Mouse (Mus musculus): ENCODE data around the gene Iqgap2. TPM values are rescaled to one million over a fixed set of nuclear protein-coding genes. Genes with fewer than 3 reads are reported as not detected.

Gene Iqgap2
- total and polyA plus RNA-seq, 3 experiments = 0.61 to 2.5 (median 2.2) TPM

DNA sequence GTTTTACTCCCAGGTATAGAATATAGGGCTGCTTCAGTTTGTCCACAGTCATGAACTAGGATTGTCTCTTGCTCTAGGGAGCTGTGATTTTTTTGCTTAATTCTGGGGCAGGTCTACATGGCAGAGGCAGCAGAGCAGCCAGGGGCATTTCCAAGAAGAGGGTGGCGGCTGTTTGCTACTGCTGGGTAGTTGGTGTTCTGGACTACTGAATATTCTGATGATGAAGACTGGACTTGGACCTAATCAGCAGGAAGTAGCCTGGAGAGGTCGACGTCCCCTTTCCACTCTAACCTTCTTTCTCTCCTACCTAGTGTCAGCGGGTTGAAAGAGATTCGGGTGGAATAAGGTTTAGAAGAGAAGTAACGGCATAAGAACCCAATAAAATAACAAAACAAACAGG lies 9.7 kb downstream of the Iqgap2 start:
- no peaks in the 10 kb centered on the region; the same call in 1 of the 2 replicates for H3K4me1 ChIP-seq (ENCODE audit: control insufficient read depth, insufficient read depth, low read length)
- 81% methylated on average over 6 of the region's 6 CpGs for WGBS
- no peak overlapping the region for H3K9ac ChIP-seq (ENCODE audit: low read depth, low read length)
- H3K79me2 ChIP-seq (replicated peaks; ENCODE audit: control insufficient read depth, insufficient read depth, low read length) = no peaks in the 10 kb centered on the region
- H3K27ac ChIP-seq = no peak overlapping the region
- intact Hi-C loops (cut with DNase I) = no loop called here
- H3K27me3 ChIP-seq (ENCODE audit: control insufficient read depth, insufficient read depth, low read length) = no peaks in the 10 kb centered on the region
- H3K36me3 ChIP-seq (ENCODE audit: control insufficient read depth, insufficient read depth, low read length) = no peaks in the 10 kb centered on the region
- TF ChIP-seq CTCF (IDR thresholded peaks at IDR 0.05) = no peak
- TF ChIP-seq POLR2A (IDR thresholded peaks at IDR 0.05; ENCODE audit: insufficient read depth, low read depth, low read length) = no peak
- no peak overlapping the region for H3K4me3 ChIP-seq
- no peak for DNase-seq

DNA sequence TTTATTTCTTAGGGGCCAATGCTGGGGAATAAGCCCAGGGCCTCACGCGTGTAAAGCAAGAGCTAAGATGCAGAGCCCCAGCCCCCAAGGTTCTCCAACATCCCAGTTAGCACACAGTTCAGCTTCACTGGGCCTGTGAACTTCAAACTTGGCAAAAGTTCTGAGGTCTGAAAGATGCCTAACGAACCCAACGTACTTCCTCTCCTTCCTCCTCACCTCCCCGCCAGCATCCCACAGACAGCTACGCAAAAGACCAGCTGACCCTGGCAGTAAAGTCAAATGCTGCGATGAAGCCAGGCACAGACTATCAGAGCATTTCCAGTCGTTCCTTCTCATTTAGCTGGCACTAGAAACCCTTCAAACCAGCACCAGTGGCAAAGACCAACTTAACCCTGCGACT lies 10.3 kb downstream of the Iqgap2 start:
- Histone ChIP-seq H3K4me1 (ENCODE audit: control insufficient read depth, insufficient read depth, low read length) (no peaks in the 10 kb centered on the region; the same call in 1 of the 2 replicates), H3K36me3 (ENCODE audit: control insufficient read depth, insufficient read depth, low read length) (no peaks in the 10 kb centered on the region), H3K27ac (no peak overlapping the region), H3K27me3 (ENCODE audit: control insufficient read depth, insufficient read depth, low read length) (no peaks in the 10 kb centered on the region), H3K9ac (ENCODE audit: low read depth, low read length) (no peak overlapping the region), H3K4me3 (no peak overlapping the region), H3K79me2 (replicated peaks; ENCODE audit: control insufficient read depth, insufficient read depth, low read length) (no peaks in the 10 kb centered on the region)
- intact Hi-C loops (cut with DNase I) = no loop called here
- 84% methylated on average over 9 of the region's 9 CpGs for WGBS
- no peak for DNase-seq
- TF ChIP-seq CTCF (IDR thresholded peaks at IDR 0.05) (no peak), EP300 (IDR thresholded peaks at IDR 0.05; ENCODE audit: insufficient read depth, low read depth, low read length) (no peak), POLR2A (IDR thresholded peaks at IDR 0.05; ENCODE audit: insufficient read depth, low read depth, low read length) (no peak)

DNA sequence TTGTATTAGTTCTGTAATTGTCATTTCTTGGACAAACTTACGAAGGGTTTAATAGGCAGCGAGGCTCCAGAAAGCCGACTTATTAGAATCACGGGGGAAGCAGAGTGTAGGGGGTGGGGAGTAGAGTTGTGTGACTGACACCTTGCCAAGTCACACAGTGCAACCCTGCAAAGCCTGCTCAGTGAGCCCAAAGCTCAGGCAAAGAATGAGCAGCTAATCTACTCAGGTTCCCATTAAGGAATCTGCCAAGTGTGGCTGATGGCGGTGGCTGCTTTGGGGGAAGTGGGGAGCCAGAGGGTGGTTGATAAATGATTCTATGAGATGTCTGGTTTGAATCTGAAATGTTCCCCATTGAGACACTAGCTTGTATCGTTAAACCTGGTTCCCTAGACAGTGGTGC lies 11.1 kb downstream of the Iqgap2 start:
- H3K27me3 ChIP-seq (ENCODE audit: control insufficient read depth, insufficient read depth, low read length) = no peaks in the 10 kb centered on the region
- no peaks in the 10 kb centered on the region for H3K36me3 ChIP-seq (ENCODE audit: control insufficient read depth, insufficient read depth, low read length)
- TF ChIP-seq POLR2A (IDR thresholded peaks at IDR 0.05; ENCODE audit: insufficient read depth, low read depth, low read length) (no peak), EP300 (IDR thresholded peaks at IDR 0.05; ENCODE audit: insufficient read depth, low read depth, low read length) (no peak), CTCF (IDR thresholded peaks at IDR 0.05) (no peak)
- no peak overlapping the region for H3K4me3 ChIP-seq
- no peaks in the 10 kb centered on the region for H3K79me2 ChIP-seq (replicated peaks; ENCODE audit: control insufficient read depth, insufficient read depth, low read length)
- DNase-seq = no peak
- 70% methylated on average over 6 of the region's 6 CpGs for WGBS
- H3K27ac ChIP-seq = no peak overlapping the region
- intact Hi-C loops (cut with DNase I) = no loop called here
- no peaks in the 10 kb centered on the region; the same call in 1 of the 2 replicates for H3K4me1 ChIP-seq (ENCODE audit: control insufficient read depth, insufficient read depth, low read length)
- H3K9ac ChIP-seq (ENCODE audit: low read depth, low read length) = no peak overlapping the region

DNA sequence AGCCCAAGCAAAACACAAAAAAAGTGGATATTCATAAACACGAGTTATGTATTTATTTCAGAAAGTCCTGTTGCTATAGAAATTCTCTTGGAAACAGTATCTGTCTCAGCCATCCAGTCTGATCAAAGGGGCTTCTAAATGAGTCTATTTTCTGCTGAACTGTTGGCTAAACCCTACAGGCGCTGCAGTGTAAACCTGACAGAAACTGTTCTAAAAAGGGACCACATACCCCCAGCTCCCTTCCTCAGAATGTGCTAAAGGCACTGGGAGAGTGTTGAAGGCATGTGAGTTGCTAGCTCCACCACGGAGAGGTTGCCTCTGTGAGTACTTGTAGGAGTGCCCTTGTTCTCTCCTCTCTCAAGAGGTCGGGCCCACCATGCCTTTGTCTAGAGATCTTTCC lies 19.7 kb downstream of the Iqgap2 start:
- Histone ChIP-seq H3K27ac (no peak overlapping the region), H3K4me3 (no peak overlapping the region), H3K27me3 (ENCODE audit: control insufficient read depth, insufficient read depth, low read length) (no peaks in the 10 kb centered on the region), H3K79me2 (replicated peaks; ENCODE audit: control insufficient read depth, insufficient read depth, low read length) (no peaks in the 10 kb centered on the region), H3K9ac (ENCODE audit: low read depth, low read length) (no peak overlapping the region), H3K36me3 (ENCODE audit: control insufficient read depth, insufficient read depth, low read length) (no peaks in the 10 kb centered on the region), H3K4me1 (ENCODE audit: control insufficient read depth, insufficient read depth, low read length) (no peaks in the 10 kb centered on the region)
- WGBS = 52% methylated on average over 4 of the region's 4 CpGs
- TF ChIP-seq EP300 (IDR thresholded peaks at IDR 0.05; ENCODE audit: insufficient read depth, low read depth, low read length) (no peak), CTCF (IDR thresholded peaks at IDR 0.05) (no peak), POLR2A (IDR thresholded peaks at IDR 0.05; ENCODE audit: insufficient read depth, low read depth, low read length) (no peak)
- DNase-seq = no peak
- intact Hi-C loops (cut with DNase I) = no loop called here

DNA sequence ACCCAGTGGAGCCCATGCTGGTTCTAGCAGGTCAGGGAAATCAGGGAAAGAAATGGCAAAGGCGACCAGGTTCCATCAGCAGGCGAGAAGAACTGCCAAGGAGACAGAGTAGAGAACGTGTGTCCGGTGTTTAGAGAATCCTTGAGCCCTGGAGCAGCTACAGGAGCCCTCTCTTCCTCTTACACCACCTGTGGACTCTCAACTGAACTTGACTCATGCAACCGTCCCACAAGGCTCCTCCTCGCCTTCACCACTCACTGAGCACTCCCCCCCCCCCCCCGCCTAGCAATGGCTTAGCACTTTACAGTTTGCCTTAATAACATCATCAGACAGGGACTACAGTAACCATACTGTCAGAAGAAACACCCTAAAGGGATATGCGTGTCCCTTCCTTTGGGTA lies 21.1 kb downstream of the Iqgap2 start:
- TF ChIP-seq EP300 (IDR thresholded peaks at IDR 0.05; ENCODE audit: insufficient read depth, low read depth, low read length) = no peak
- TF ChIP-seq POLR2A (IDR thresholded peaks at IDR 0.05; ENCODE audit: insufficient read depth, low read depth, low read length) = no peak
- no peak for TF ChIP-seq CTCF (IDR thresholded peaks at IDR 0.05)
- H3K4me3 ChIP-seq = no peak overlapping the region
- no peak overlapping the region for H3K9ac ChIP-seq (ENCODE audit: low read depth, low read length)
- DNase-seq = no peak
- H3K27ac ChIP-seq = no peak overlapping the region
- H3K4me1 ChIP-seq (ENCODE audit: control insufficient read depth, insufficient read depth, low read length) = no peaks in the 10 kb centered on the region
- intact Hi-C loops (cut with DNase I) = no loop called here
- no peaks in the 10 kb centered on the region for H3K27me3 ChIP-seq (ENCODE audit: control insufficient read depth, insufficient read depth, low read length)
- H3K79me2 ChIP-seq (replicated peaks; ENCODE audit: control insufficient read depth, insufficient read depth, low read length) = no peaks in the 10 kb centered on the region
- no peaks in the 10 kb centered on the region for H3K36me3 ChIP-seq (ENCODE audit: control insufficient read depth, insufficient read depth, low read length)
- 90% methylated on average over 8 of the region's 8 CpGs for WGBS

DNA sequence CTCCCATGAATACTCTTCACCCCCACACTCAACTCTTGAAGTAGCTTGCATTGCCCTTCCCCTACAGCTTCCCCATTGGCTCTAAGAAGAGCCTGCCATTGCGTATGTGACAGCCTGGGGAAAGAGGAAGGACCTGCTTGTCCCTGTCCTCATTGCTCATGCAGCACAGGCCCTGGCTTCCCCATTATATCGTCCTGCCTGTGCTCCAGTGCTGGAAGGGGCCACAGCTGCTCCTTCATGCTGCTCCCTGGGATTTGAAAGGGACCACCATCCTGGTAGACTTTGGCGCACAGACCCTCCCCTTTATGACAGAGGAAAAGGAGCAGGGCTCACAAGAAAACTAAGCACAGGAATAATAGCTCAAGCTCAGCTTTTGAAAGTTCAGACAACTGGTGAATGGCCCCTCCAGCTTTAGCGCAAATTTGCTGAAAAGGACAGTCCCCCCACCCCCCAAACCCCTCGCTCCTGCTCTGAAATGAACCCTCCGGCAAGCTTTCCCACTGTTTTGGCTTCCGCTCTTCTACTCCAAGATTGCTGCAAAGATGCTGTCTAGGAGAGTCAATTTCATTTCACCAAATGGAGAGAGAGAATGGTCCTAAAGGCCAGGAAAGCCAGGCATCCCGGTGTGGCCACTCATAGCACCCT lies 22.7 kb downstream of the Iqgap2 start:
- no peaks in the 10 kb centered on the region for H3K79me2 ChIP-seq (replicated peaks; ENCODE audit: control insufficient read depth, insufficient read depth, low read length)
- WGBS = 80% methylated on average over 8 of the region's 8 CpGs
- no peak overlapping the region for H3K4me3 ChIP-seq
- no peak for TF ChIP-seq CTCF (IDR thresholded peaks at IDR 0.05)
- no peak for TF ChIP-seq POLR2A (IDR thresholded peaks at IDR 0.05; ENCODE audit: insufficient read depth, low read depth, low read length)
- TF ChIP-seq EP300 (IDR thresholded peaks at IDR 0.05; ENCODE audit: insufficient read depth, low read depth, low read length) = no peak
- intact Hi-C loops (cut with DNase I) = no loop called here
- no peak overlapping the region for H3K9ac ChIP-seq (ENCODE audit: low read depth, low read length)
- H3K27me3 ChIP-seq (ENCODE audit: control insufficient read depth, insufficient read depth, low read length) = no peaks in the 10 kb centered on the region
- DNase-seq = peak in 1 of 2 experiments; percentile 14
- H3K4me1 ChIP-seq (ENCODE audit: control insufficient read depth, insufficient read depth, low read length) = no peaks in the 10 kb centered on the region
- H3K27ac ChIP-seq = no peak overlapping the region
- H3K36me3 ChIP-seq (ENCODE audit: control insufficient read depth, insufficient read depth, low read length) = no peaks in the 10 kb centered on the region

All from heart, adult 2 months (tissue).